18 mouse cellular contexts compared by ENCODE assay signal in the genomic region with DNA sequence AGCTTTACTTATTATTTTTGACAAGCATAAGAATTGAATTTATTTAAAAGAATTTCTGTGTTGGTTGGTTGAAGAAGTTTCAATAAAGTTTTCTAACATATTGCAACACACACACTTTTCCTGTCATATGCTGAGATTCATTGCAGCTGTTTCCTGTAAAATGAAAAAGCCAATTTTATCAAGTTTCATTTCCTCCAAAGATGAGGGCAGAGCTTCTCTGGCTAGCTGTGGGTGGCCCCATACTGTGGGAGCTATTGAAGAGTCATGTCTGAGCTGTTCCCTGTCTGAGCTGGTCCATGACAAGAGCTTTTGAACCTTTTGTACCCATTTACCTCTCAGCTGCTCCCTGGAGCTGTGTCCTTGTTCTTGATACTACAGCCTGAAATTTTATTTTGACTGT. TPM values are rescaled to one million over a fixed set of nuclear protein-coding genes. Genes with fewer than 3 reads are reported as not detected.
A peak's percentile ranks its signal among the peaks of the same experiment; 100 is the strongest.
DNase-seq lines count a peak whose midpoint lies in the region; ATAC-seq lines count a peak whose summit lies in the region.
"Had no signal": no experiment of that assay in that cellular context is flagged by ENCODE, and none has a peak within 500 bp of the region (broad histone marks: within the 10 kb centered on the region; RNA-seq: fewer than 3 reads in every experiment).

No protein-coding gene starts in this region.

- no peak overlapping the region for H3K4me3 ChIP-seq in forebrain, embryonic 13.5 days
- H3K4me3 ChIP-seq: embryonic facial prominence, embryonic 13.5 days; liver, embryonic 15.5 days; midbrain, embryonic 15.5 days; neural tube, embryonic 15.5 days had no signal

- H3K4me2 ChIP-seq in forebrain, embryonic 13.5 days: no peak overlapping the region
- H3K4me2 ChIP-seq: embryonic facial prominence, embryonic 13.5 days; liver, embryonic 15.5 days; midbrain, embryonic 15.5 days; neural tube, embryonic 15.5 days had no signal

- no peaks in the 10 kb centered on the region for H3K9me3 ChIP-seq in forebrain, embryonic 13.5 days (replicated peaks)
- H3K9me3 ChIP-seq: embryonic facial prominence, embryonic 13.5 days; liver, embryonic 15.5 days; midbrain, embryonic 15.5 days; neural tube, embryonic 15.5 days had no signal

- no peaks in the 10 kb centered on the region for H3K27me3 ChIP-seq in forebrain, embryonic 13.5 days
- H3K27me3 ChIP-seq: embryonic facial prominence, embryonic 13.5 days; liver, embryonic 15.5 days; midbrain, embryonic 15.5 days; neural tube, embryonic 15.5 days had no signal

- H3K4me1 ChIP-seq in forebrain, embryonic 13.5 days: no peaks in the 10 kb centered on the region
- H3K4me1 ChIP-seq: embryonic facial prominence, embryonic 13.5 days; liver, embryonic 15.5 days; midbrain, embryonic 15.5 days; neural tube, embryonic 15.5 days had no signal

- peak; percentile 5 for DNase-seq in kidney, adult 9 months
- DNase-seq in kidney, postnatal 36 days: no peak
- DNase-seq in A20 (ENCODE audit: low read depth, low spot score): peak; percentile 82
- DNase-seq in lung, postnatal 36 days: peak; percentile 29
- no peak for DNase-seq in gastrocnemius, postnatal 14 days
- DNase-seq in gastrocnemius, postnatal 10 days: no peak
- DNase-seq: adrenal gland, postnatal 25 days; cerebellum, adult 8-10 months had no signal

- H3K27ac ChIP-seq in forebrain, embryonic 13.5 days: no peak overlapping the region
- H3K27ac ChIP-seq: embryonic facial prominence, embryonic 13.5 days; hindbrain, postnatal 0 days; liver, embryonic 15.5 days; midbrain, embryonic 15.5 days; neural tube, embryonic 15.5 days had no signal

- no peak overlapping the region for H3K9ac ChIP-seq in forebrain, embryonic 13.5 days
- H3K9ac ChIP-seq: embryonic facial prominence, embryonic 13.5 days; liver, embryonic 15.5 days; midbrain, embryonic 15.5 days; neural tube, embryonic 15.5 days had no signal

- H3K36me3 ChIP-seq in forebrain, embryonic 13.5 days (ENCODE audit: poor library complexity, severe bottlenecking): no peaks in the 10 kb centered on the region
- H3K36me3 ChIP-seq: embryonic facial prominence, embryonic 13.5 days; liver, embryonic 15.5 days; midbrain, embryonic 15.5 days; neural tube, embryonic 15.5 days had no signal

- peak; percentile 87 for ATAC-seq in common myeloid progenitor, adult 5-6 weeks (replicated peaks; ENCODE audit: low read depth, poor library complexity, severe bottlenecking)
- ATAC-seq in forebrain, embryonic 13.5 days: no peak
- ATAC-seq: hindbrain, postnatal 0 days; midbrain, embryonic 15.5 days had no signal

- intact Hi-C loops in gastrocnemius, postnatal 14 days (cut with DNase I; ENCODE audit: low total_unique reads): no loop called here

RNA-seq across cellular contexts. Expression of a gene that starts 12.0 kb away (rescaled TPM):
- not detected in 2 replicates for total RNA-seq in common myeloid progenitor, adult 5-6 weeks (2017)
- polyA plus RNA-seq in forebrain, embryonic 13.5 days (2015; fragmentation: Nextera tagmentation; extraction: Ambion mirVana): not detected in 2 replicates
- not detected for total RNA-seq in gastrocnemius, postnatal 14 days (2021)
- total RNA-seq in gastrocnemius, postnatal 10 days (2021): not detected
- total RNA-seq: adrenal gland, postnatal 25 days; hindbrain, postnatal 0 days; left cerebral cortex, postnatal 25 days had no signal
- polyA plus RNA-seq: embryonic facial prominence, embryonic 13.5 days; gonadal fat pad, adult 2 months; hindbrain, postnatal 0 days; liver, embryonic 15.5 days; midbrain, embryonic 15.5 days; neural tube, embryonic 15.5 days; testis, adult 2 months had no signal

RNA-seq across cellular contexts. Expression of a gene that starts 21.8 kb away (rescaled TPM):
- total RNA-seq in common myeloid progenitor, adult 5-6 weeks (2017): not detected in 2 replicates
- polyA plus RNA-seq in forebrain, embryonic 13.5 days (2015; fragmentation: Nextera tagmentation; extraction: Ambion mirVana): not detected in 2 replicates
- under 1 TPM in 1 of 2 experiments, not detected in 1; 0.10 TPM for total RNA-seq in gastrocnemius, postnatal 14 days (2021)
- total RNA-seq in gastrocnemius, postnatal 10 days (2021): under 1 TPM; 0.12 to 0.56 TPM
- total RNA-seq: hindbrain, postnatal 0 days; left cerebral cortex, postnatal 25 days had no signal
- polyA plus RNA-seq: embryonic facial prominence, embryonic 13.5 days; hindbrain, postnatal 0 days; liver, embryonic 15.5 days; midbrain, embryonic 15.5 days had no signal

RNA-seq across cellular contexts. Expression of a gene that starts 39.4 kb away (rescaled TPM):
- not detected in 2 replicates for total RNA-seq in common myeloid progenitor, adult 5-6 weeks (2017)
- polyA plus RNA-seq in forebrain, embryonic 13.5 days (2015; fragmentation: Nextera tagmentation; extraction: Ambion mirVana): not detected in 2 replicates
- not detected for total RNA-seq in gastrocnemius, postnatal 14 days (2021)
- total RNA-seq in gastrocnemius, postnatal 10 days (2021): not detected
- total RNA-seq: adrenal gland, postnatal 25 days; hindbrain, postnatal 0 days; left cerebral cortex, postnatal 25 days had no signal
- polyA plus RNA-seq: embryonic facial prominence, embryonic 13.5 days; hindbrain, postnatal 0 days; liver, embryonic 15.5 days; midbrain, embryonic 15.5 days; neural tube, embryonic 15.5 days had no signal

RNA-seq across cellular contexts. Expression of a gene that starts 47.7 kb away (rescaled TPM):
- total RNA-seq in common myeloid progenitor, adult 5-6 weeks (2017): not detected in 2 replicates
- polyA plus RNA-seq in forebrain, embryonic 13.5 days (2015; fragmentation: Nextera tagmentation; extraction: Ambion mirVana): not detected in 2 replicates
- total RNA-seq in gastrocnemius, postnatal 14 days (2021): not detected
- total RNA-seq in gastrocnemius, postnatal 10 days (2021): not detected
- total RNA-seq: adrenal gland, postnatal 25 days; hindbrain, postnatal 0 days; left cerebral cortex, postnatal 25 days had no signal
- polyA plus RNA-seq: embryonic facial prominence, embryonic 13.5 days; hindbrain, postnatal 0 days; liver, embryonic 15.5 days; midbrain, embryonic 15.5 days; neural tube, embryonic 15.5 days had no signal

Comparison
In these comparisons a context has a peak if more than half of its experiments do, and no peak if none do; other contexts are left out.
1. DNase-seq: peak in kidney, adult 9 months (single experiment), A20 (single experiment) and lung, postnatal 36 days (single experiment); none in kidney, postnatal 36 days (0 of 2), gastrocnemius, postnatal 14 days (single experiment) and gastrocnemius, postnatal 10 days (single experiment).